Mouse (Mus musculus): ENCODE data around the gene Tfeb. TPM values are rescaled to one million over a fixed set of nuclear protein-coding genes. Genes with fewer than 3 reads are reported as not detected.

The Tfeb gene
- total RNA-seq, 2 experiments from 2014 or later, result 3.8 to 8.3 TPM

DNA sequence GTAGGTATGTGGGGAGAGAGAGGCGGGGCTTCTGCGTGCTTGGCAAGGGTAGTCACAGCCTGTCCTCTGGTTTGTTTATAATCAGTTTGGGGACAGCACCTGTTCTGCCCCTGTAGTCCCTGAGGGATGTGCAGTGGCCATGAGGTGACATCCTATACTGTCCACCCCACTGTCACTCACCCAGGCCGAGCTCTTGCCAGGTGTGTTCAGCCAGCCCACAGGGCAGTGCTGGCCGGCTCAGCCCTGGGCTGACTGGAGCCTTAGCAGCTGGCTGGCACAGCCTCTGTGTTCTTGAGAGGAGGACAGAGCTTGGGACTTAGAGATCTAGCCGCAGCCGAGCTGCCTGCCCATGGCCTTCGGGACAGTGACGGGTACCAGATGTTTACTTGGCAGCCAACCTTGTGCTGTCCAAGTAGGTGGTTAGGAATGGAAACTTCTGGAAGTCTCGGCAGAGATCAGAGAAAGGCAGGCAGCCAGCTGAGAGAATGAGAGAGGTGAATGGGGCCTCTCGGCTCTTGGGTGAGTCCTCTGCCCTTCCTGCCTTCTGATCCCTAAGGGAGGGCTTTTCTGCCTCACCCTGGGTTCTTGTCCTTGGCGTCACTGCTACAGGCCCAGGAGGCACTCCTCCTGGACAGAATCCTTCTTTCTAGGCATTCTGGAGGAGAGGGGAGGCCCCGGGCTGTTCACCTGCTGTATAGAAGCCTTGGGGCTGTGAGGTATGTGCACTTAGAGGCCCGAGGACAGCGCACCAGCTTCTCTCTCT is 12.1 kb downstream of the Tfeb start:
- ATAC-seq (replicated peaks; ENCODE audit: low FRiP score, low TSS enrichment, poor library complexity, severe bottlenecking), result no peak

- ATAC-seq (replicated peaks; ENCODE audit: low FRiP score, low TSS enrichment, poor library complexity, severe bottlenecking), result no peak
Observed at GRCm38 (mm10) chr17:47749626-47750025, 12.8 kb downstream of the Tfeb start.

DNA sequence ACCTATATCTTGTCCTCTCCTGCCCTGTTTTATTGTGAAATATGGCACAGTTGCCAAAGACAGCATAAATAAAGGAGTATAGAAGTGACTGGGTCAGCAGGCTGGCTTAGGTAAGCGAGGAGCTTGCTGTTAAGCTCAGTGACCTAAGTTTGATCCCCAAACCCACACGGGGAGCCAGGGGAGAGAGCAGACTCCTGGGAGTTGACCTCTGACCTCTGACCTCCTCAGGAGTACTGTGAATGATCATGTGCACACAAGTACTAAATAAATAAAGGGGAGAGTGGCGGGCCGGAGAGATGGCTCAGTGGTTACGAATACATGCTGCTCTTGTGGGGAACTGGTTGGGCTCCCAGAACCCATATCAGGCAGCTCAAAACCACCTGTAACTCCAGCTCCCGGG is 13.3 kb downstream of the Tfeb start:
- no peak for ATAC-seq (replicated peaks; ENCODE audit: low FRiP score, low TSS enrichment, poor library complexity, severe bottlenecking)

- ATAC-seq (replicated peaks; ENCODE audit: low FRiP score, low TSS enrichment, poor library complexity, severe bottlenecking), result no peak
Observed at GRCm38 (mm10) chr17:47751811-47752210, 15.0 kb downstream of the Tfeb start.

GRCm38 (mm10) chr17:47753130-47753775 is 16.4 kb downstream of the Tfeb start:
- 0 out of 2 replicates have a peak, but pooled peaks have one; percentile 25 for ATAC-seq (replicated peaks; ENCODE audit: low FRiP score, low TSS enrichment, poor library complexity, severe bottlenecking)

- ATAC-seq (replicated peaks; ENCODE audit: low FRiP score, low TSS enrichment, poor library complexity, severe bottlenecking), result 0 out of 2 replicates have a peak, but pooled peaks have one; percentile 27
Observed at GRCm38 (mm10) chr17:47754246-47754645, 17.4 kb downstream of the Tfeb start.

GRCm38 (mm10) chr17:47756366-47756765 is 19.5 kb downstream of the Tfeb start:
- no peak for ATAC-seq (replicated peaks; ENCODE audit: low FRiP score, low TSS enrichment, poor library complexity, severe bottlenecking)

DNA sequence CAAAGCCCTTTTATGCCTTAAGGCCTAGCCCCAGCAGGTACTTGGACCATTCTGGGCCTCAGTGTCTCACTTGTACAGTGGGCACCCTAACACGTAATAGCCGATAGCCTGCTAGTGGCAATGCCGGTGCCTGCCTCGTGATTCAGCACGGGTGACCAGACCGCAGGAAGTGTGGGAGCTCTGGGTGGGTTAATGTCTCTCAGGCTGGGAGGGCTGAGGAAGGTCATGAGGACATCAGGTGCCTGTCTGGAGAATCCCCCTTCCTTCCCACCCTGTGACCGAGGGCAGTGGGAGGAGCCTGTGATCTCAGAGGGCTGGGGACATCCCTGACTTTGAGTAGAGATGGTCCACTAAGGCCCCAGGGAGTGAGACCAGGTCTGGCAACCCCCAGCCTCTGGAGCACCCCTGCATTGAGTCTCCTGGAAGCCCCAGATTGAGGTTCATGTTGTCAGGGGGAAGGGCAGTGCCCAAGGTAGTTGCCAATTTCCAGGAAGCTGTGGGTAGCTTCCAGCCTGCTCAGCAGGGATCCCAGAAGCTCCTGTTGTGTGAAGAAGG is 20.3 kb downstream of the Tfeb start:
- ATAC-seq (replicated peaks; ENCODE audit: low FRiP score, low TSS enrichment, poor library complexity, severe bottlenecking), result no peak

DNA sequence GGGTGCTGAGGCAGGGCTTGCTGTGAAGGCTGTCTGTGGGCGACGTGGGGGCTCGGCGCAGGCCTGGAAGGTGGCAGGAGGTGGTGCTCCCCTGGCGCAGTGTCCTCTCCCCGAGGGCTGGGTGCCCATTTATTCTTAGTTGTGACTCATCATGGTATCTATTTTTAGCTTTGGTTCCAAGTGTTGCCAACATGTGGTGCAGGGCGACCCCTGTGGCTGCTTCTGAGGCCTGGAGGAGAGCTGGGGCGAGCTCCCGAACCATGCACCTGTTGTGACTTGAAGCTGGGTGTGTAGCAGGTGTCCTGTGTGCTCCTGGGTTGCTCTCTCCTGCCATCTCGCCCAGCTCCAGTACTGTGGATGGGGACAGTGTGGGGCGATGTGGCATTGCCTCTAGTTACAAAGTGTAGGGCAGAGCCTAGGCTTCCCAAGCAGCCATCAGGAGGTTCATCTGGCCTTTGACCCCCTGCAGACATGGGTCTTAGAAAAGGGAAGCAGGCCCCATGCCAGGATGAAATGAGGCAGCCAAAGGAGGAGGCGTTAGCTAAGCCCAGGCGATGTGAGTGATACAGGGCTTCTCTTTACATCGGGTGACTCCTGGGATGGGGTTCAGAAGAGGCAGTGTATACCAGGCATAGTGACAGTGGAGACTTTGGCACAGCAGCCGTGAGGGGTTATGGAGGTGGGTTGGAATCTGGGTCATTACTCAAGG is 23.0 kb downstream of the Tfeb start:
- 0 out of 2 replicates have a peak, but pooled peaks have one; percentile 42 for ATAC-seq (replicated peaks; ENCODE audit: low FRiP score, low TSS enrichment, poor library complexity, severe bottlenecking)

GRCm38 (mm10) chr17:47762028-47762427 is 25.2 kb downstream of the Tfeb start:
- no peak for ATAC-seq (replicated peaks; ENCODE audit: low FRiP score, low TSS enrichment, poor library complexity, severe bottlenecking)

- no peak for ATAC-seq (replicated peaks; ENCODE audit: low FRiP score, low TSS enrichment, poor library complexity, severe bottlenecking)
Observed at GRCm38 (mm10) chr17:47762518-47763340, 25.9 kb downstream of the Tfeb start.

- ATAC-seq (replicated peaks; ENCODE audit: low FRiP score, low TSS enrichment, poor library complexity, severe bottlenecking), result no peak
Observed at GRCm38 (mm10) chr17:47765986-47766385, 29.2 kb downstream of the Tfeb start.

GRCm38 (mm10) chr17:47766407-47767043 is 29.7 kb downstream of the Tfeb start:
- no peak for ATAC-seq (replicated peaks; ENCODE audit: low FRiP score, low TSS enrichment, poor library complexity, severe bottlenecking)

- ATAC-seq (replicated peaks; ENCODE audit: low FRiP score, low TSS enrichment, poor library complexity, severe bottlenecking), result no peak
Observed at GRCm38 (mm10) chr17:47767081-47767455, 30.2 kb downstream of the Tfeb start.

- no peak for ATAC-seq (replicated peaks; ENCODE audit: low FRiP score, low TSS enrichment, poor library complexity, severe bottlenecking)
Observed at GRCm38 (mm10) chr17:47767456-47768141, 30.8 kb downstream of the Tfeb start.

DNA sequence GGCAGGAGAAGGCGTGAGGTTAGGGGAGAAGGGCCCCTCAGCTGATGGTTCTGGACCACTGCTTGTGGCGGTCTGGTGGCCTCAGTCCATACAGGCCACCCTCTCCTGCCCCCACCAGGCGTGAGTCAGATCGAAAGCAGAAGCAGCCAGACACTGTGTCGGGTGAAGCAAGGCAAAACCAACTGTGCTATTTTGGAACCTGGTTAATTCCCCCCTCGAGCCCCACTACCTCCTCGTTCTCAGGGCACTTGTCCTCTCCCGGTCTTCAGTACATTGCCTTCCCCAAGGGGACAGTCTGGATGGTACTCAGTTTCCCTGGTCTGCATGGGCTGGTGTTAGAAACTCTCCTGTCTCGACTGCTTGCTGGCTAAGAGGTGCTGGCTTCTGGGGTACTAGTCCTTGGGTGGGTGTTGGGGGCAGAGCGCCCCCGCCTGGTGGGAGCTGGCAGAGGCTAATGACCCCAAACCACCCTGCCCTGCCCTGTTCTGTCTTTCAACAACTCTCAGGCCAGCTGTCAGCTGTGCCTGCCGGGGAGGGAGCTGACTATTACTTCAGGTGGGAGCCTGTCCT is 32.0 kb downstream of the Tfeb start:
- ATAC-seq (replicated peaks; ENCODE audit: low FRiP score, low TSS enrichment, poor library complexity, severe bottlenecking), result peak; percentile 64

DNA sequence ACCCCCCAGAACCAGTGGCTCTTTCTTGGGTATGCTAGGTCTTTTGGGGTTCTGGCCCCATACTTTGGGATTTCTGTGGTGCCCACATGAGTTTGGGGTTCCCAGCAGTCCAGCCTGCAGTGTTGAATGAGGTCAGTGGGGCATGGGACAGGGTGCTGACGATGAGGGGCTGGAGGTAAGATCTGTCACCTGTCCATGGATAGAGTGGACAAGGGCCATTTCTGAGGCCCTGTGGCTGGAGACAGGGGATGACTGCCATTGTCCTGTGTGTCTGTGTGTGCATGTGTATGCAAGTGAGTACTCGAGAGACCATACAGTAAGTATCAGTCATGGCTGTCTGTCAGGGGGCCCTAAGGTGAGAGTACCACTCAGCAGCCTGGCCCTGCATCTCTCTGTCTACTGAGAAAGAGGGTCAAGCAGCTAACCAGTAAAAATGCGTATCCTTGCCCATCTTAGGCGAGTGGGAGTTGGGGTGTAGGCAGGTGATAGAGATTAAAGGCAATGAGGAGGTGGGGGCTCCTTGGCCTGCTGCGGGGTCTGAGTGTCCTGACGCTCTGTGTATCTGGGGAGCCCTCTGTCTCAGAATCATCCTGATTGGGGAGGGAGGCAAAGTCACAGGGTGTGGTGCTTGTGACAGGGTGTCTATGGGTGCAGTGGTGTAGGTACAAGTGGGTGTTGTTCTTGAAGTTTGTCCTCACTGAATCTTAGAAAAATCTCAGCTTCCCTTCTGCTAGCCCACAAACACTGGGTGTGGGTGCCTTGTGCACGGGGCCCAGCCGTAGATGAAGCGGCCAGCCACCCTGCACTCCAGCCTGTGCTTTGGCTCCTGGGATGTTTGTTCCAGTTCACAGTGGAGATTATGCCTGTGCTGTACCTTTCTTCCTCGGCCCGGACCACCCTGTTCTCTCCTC is 32.8 kb downstream of the Tfeb start:
- no peak for ATAC-seq (replicated peaks; ENCODE audit: low FRiP score, low TSS enrichment, poor library complexity, severe bottlenecking)
